In the genomic region with DNA sequence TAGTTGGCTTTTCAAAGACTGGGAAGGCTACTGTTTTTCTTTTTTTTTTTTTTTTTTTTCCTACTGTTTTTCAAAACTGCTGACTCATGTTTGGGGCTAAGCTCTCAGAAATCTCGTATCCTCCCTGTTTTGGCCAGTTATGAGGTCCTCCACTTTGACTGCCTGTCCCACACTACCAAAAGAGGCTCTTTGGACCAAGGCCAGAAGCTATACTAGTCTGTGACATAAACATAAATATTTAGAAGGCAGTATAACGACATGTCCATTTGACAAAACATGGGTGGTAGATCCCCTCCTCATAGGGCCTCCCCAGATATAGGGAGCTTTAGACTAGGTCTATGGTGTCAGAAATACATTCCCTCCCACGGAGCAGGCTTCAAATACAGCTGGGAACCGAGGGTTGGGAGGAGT, we compare ENCODE assay signal across 19 mouse cellular contexts. TPM values are rescaled to one million over a fixed set of nuclear protein-coding genes. Genes with fewer than 3 reads are reported as not detected.
DNase-seq lines count a peak whose midpoint lies in the region; ATAC-seq and TF ChIP-seq lines count a peak whose summit lies in the region.
"Had no signal": no experiment of that assay in that cellular context is flagged by ENCODE, and none has a peak within 500 bp of the region (broad histone marks: within the 10 kb centered on the region; RNA-seq: fewer than 3 reads in every experiment).

No protein-coding gene starts in this region.

- WGBS in kidney, embryonic 14.5 days: 31% methylated on average over 4 of the region's 4 CpGs
- 17% methylated on average over 4 of the region's 4 CpGs for WGBS in lung, postnatal 0 days
- 31% methylated on average over 4 of the region's 4 CpGs for WGBS in intestine, embryonic 14.5 days
- WGBS in stomach, postnatal 0 days: 25% methylated on average over 4 of the region's 4 CpGs

- H3K36me3 ChIP-seq in kidney, embryonic 14.5 days (ENCODE audit: control insufficient read depth, insufficient read depth, low read length): no peaks in the 10 kb centered on the region
- H3K36me3 ChIP-seq in lung, postnatal 0 days (ENCODE audit: insufficient read depth, low read length): no peaks in the 10 kb centered on the region
- H3K36me3 ChIP-seq in intestine, embryonic 14.5 days (ENCODE audit: control insufficient read depth, insufficient read depth, low read length): no peaks in the 10 kb centered on the region
- H3K36me3 ChIP-seq in stomach, postnatal 0 days (ENCODE audit: control insufficient read depth, insufficient read depth, low read length): no peaks in the 10 kb centered on the region
- H3K36me3 ChIP-seq: forebrain, embryonic 12.5 days; hindbrain, embryonic 15.5 days; limb, embryonic 12.5 days; liver, embryonic 15.5 days; midbrain, embryonic 15.5 days had no signal

- H3K4me2 ChIP-seq in kidney, embryonic 14.5 days (replicated peaks; ENCODE audit: low read depth, low read length): no peak overlapping the region
- no peak overlapping the region for H3K4me2 ChIP-seq in lung, postnatal 0 days (replicated peaks; ENCODE audit: low read depth, low read length)
- H3K4me2 ChIP-seq in intestine, embryonic 14.5 days (ENCODE audit: low read length): no peak overlapping the region
- H3K4me2 ChIP-seq in stomach, postnatal 0 days (replicated peaks; ENCODE audit: low read depth): no peak overlapping the region
- H3K4me2 ChIP-seq: forebrain, embryonic 12.5 days; hindbrain, embryonic 15.5 days; limb, embryonic 12.5 days; liver, embryonic 15.5 days; midbrain, embryonic 15.5 days had no signal

- peaks cover 19% of the 10 kb centered on the region; the same call in 1 of the 2 replicates for H3K4me1 ChIP-seq in kidney, embryonic 14.5 days (ENCODE audit: control insufficient read depth, insufficient read depth, low read length)
- H3K4me1 ChIP-seq in lung, postnatal 0 days (ENCODE audit: insufficient read depth, low read depth, low read length): no peaks in the 10 kb centered on the region
- H3K4me1 ChIP-seq in intestine, embryonic 14.5 days (replicated peaks; ENCODE audit: control insufficient read depth, insufficient read depth, low read length): 0 out of 2 replicates have a peak, but pooled peaks cover 8% of the 10 kb centered on the region
- no peaks in the 10 kb centered on the region for H3K4me1 ChIP-seq in stomach, postnatal 0 days (replicated peaks; ENCODE audit: control insufficient read depth, insufficient read depth)
- H3K4me1 ChIP-seq: hindbrain, embryonic 15.5 days; midbrain, embryonic 15.5 days had no signal

- TF ChIP-seq CTCF in lung, postnatal 0 days (IDR thresholded peaks at IDR 0.05): no peak
- TF ChIP-seq CTCF in stomach, postnatal 0 days (IDR thresholded peaks at IDR 0.05; ENCODE audit: low read depth): no peak

- H3K9ac ChIP-seq in kidney, embryonic 14.5 days (ENCODE audit: low read depth, low read length): no peak overlapping the region
- no peak overlapping the region for H3K9ac ChIP-seq in lung, postnatal 0 days (replicated peaks; ENCODE audit: low read depth)
- H3K9ac ChIP-seq in intestine, embryonic 14.5 days (ENCODE audit: low read length): no peak overlapping the region
- no peak overlapping the region for H3K9ac ChIP-seq in stomach, postnatal 0 days (ENCODE audit: low read length)
- H3K9ac ChIP-seq: forebrain, embryonic 12.5 days; hindbrain, embryonic 15.5 days; limb, embryonic 12.5 days; liver, embryonic 15.5 days; midbrain, embryonic 15.5 days had no signal

- DNase-seq in kidney, adult 11 months: no peak
- DNase-seq in lung, postnatal 0 days (ENCODE audit: low spot score): peak; percentile 49
- no peak for DNase-seq in lung, adult 18-20 months
- no peak for DNase-seq in intestine, embryonic 14.5 days (ENCODE audit: low spot score)
- DNase-seq in stomach, postnatal 0 days (ENCODE audit: low spot score): no peak
- DNase-seq in heart, postnatal 10 days: no peak
- no peak for DNase-seq in thymus, postnatal 10 days (ENCODE audit: low spot score in 2 of 2)
- DNase-seq: cerebellum, postnatal 14 days; gastrocnemius, postnatal 36 days; kidney, adult 8-10 months; layer of hippocampus, adult 9-11 months; retina, postnatal 1 day; thymus, postnatal 4 days had no signal

- intact Hi-C loops in heart, postnatal 10 days (cut with DNase I): no loop called here

- TF ChIP-seq EP300 in lung, postnatal 0 days (IDR thresholded peaks at IDR 0.05): no peak
- TF ChIP-seq EP300 in stomach, postnatal 0 days (optimal IDR thresholded peaks at IDR 0.05): no peak

- no peaks in the 10 kb centered on the region for H3K27me3 ChIP-seq in kidney, embryonic 14.5 days (ENCODE audit: control insufficient read depth, insufficient read depth, low read length)
- no peaks in the 10 kb centered on the region for H3K27me3 ChIP-seq in lung, postnatal 0 days (replicated peaks; ENCODE audit: insufficient read depth, low read length)
- H3K27me3 ChIP-seq in intestine, embryonic 14.5 days (replicated peaks; ENCODE audit: control insufficient read depth, insufficient read depth, low read length): no peaks in the 10 kb centered on the region
- no peaks in the 10 kb centered on the region for H3K27me3 ChIP-seq in stomach, postnatal 0 days (ENCODE audit: control insufficient read depth, insufficient read depth, low read length)
- H3K27me3 ChIP-seq: hindbrain, embryonic 15.5 days; midbrain, embryonic 15.5 days had no signal

- no peak overlapping the region for H3K27ac ChIP-seq in kidney, embryonic 14.5 days (ENCODE audit: low read depth, low read length)
- H3K27ac ChIP-seq in lung, postnatal 0 days (ENCODE audit: low read length): no peak overlapping the region
- H3K27ac ChIP-seq in intestine, embryonic 14.5 days (ENCODE audit: low read depth): peak overlapping the region; percentile 36; the same call in 1 of the 2 replicates
- H3K27ac ChIP-seq in stomach, postnatal 0 days (replicated peaks): no peak overlapping the region
- H3K27ac ChIP-seq: forebrain, embryonic 12.5 days; hindbrain, embryonic 15.5 days; limb, embryonic 12.5 days; liver, embryonic 15.5 days; midbrain, embryonic 15.5 days had no signal

- ATAC-seq in kidney, embryonic 14.5 days (ENCODE audit: low FRiP score, low TSS enrichment): peak; percentile 77
- peak; percentile 50 for ATAC-seq in lung, postnatal 0 days
- ATAC-seq in intestine, embryonic 14.5 days (replicated peaks; ENCODE audit: low FRiP score, low TSS enrichment, low read depth): peak; percentile 44; the same call in 1 of the 2 replicates
- peak; percentile 57; the same call in 1 of the 2 replicates for ATAC-seq in stomach, postnatal 0 days (ENCODE audit: low FRiP score, low TSS enrichment)
- ATAC-seq: midbrain, embryonic 15.5 days had no signal

- H3K9me3 ChIP-seq in kidney, embryonic 14.5 days (ENCODE audit: control insufficient read depth, low read length): no peaks in the 10 kb centered on the region
- H3K9me3 ChIP-seq in lung, postnatal 0 days (ENCODE audit: low read length): no peaks in the 10 kb centered on the region
- no peaks in the 10 kb centered on the region for H3K9me3 ChIP-seq in intestine, embryonic 14.5 days (ENCODE audit: control insufficient read depth, low read length)
- H3K9me3 ChIP-seq in stomach, postnatal 0 days (ENCODE audit: control insufficient read depth, low read length): no peaks in the 10 kb centered on the region
- H3K9me3 ChIP-seq: hindbrain, embryonic 15.5 days; liver, embryonic 15.5 days; midbrain, embryonic 15.5 days had no signal

- H3K4me3 ChIP-seq in kidney, embryonic 14.5 days (ENCODE audit: low read length): no peak overlapping the region
- no peak overlapping the region for H3K4me3 ChIP-seq in lung, postnatal 0 days (ENCODE audit: low read depth, low read length)
- no peak overlapping the region for H3K4me3 ChIP-seq in intestine, embryonic 14.5 days (ENCODE audit: low read depth, low read length)
- no peak overlapping the region for H3K4me3 ChIP-seq in stomach, postnatal 0 days (ENCODE audit: low read depth, low read length)
- H3K4me3 ChIP-seq: forebrain, embryonic 12.5 days; hindbrain, embryonic 15.5 days; limb, embryonic 12.5 days; liver, embryonic 15.5 days; midbrain, embryonic 15.5 days had no signal

RNA-seq across cellular contexts. Expression of a gene that starts 8.9 kb away (rescaled TPM):
- 38.4 and 82.9 TPM in 2 replicates for polyA plus RNA-seq in kidney, embryonic 14.5 days (2014; fragmentation: Nextera tagmentation; extraction: Ambion mirVana)
- 18.8 and 19.8 TPM in 2 replicates for polyA plus RNA-seq in lung, postnatal 0 days (2015; fragmentation: Nextera tagmentation; extraction: Ambion mirVana)
- polyA plus RNA-seq in intestine, embryonic 14.5 days (2014; fragmentation: Nextera tagmentation; extraction: Ambion mirVana): 72.7 and 75.3 TPM in 2 replicates
- polyA plus RNA-seq in stomach, postnatal 0 days (2015; fragmentation: Nextera tagmentation; extraction: Ambion mirVana): 19.2 and 20.7 TPM in 2 replicates
- 10 to 100 TPM; 47.4 to 55.5 TPM for total RNA-seq in heart, postnatal 10 days (2021)

RNA-seq across cellular contexts. Expression of a gene that starts 59.9 kb away (rescaled TPM):
- polyA plus RNA-seq in kidney, embryonic 14.5 days (2014; fragmentation: Nextera tagmentation; extraction: Ambion mirVana): 10.1 and 12.3 TPM in 2 replicates
- 1.5 and 1.6 TPM in 2 replicates for polyA plus RNA-seq in lung, postnatal 0 days (2015; fragmentation: Nextera tagmentation; extraction: Ambion mirVana)
- polyA plus RNA-seq in intestine, embryonic 14.5 days (2014; fragmentation: Nextera tagmentation; extraction: Ambion mirVana): 1.7 and 3.8 TPM in 2 replicates
- 112 and 116 TPM in 2 replicates for polyA plus RNA-seq in stomach, postnatal 0 days (2015; fragmentation: Nextera tagmentation; extraction: Ambion mirVana)
- 100 to 1,000 TPM; 111 to 112 TPM for total RNA-seq in heart, postnatal 10 days (2021)
